Mouse (Mus musculus) lung, embryonic 16.5 days (tissue): ENCODE results near the gene Kdm4c. TPM values are rescaled to one million over a fixed set of nuclear protein-coding genes. Genes with fewer than 3 reads are reported as not detected.

Experiments
- ATAC-seq: fragments of 200-750 bp; cut with Nextera tagmentation; 2 replicates; pipeline ENCODE4 v1.8.0; 2017; ENCODE audit warnings: low read depth, mild to moderate bottlenecking, moderate library complexity
- H3K27ac ChIP-seq: fragments of 300-500 bp; sonication (generic); 2 replicates; pipeline ENCODE4 v1.5.1; 2014; ENCODE audit warnings: mild to moderate bottlenecking, control low read depth, low read length
- H3K27me3 ChIP-seq: fragments of 300-500 bp; sonication (generic); 2 replicates; pipeline ENCODE4 v1.6.1; 2014; ENCODE audit warnings: low read depth, low read length, mixed read lengths; ENCODE audit not compliant: control insufficient read depth, insufficient read depth
- H3K36me3 ChIP-seq: fragments of 300-500 bp; sonication (generic); 2 replicates; pipeline ENCODE4 v1.6.1; 2014; ENCODE audit warnings: low read length; ENCODE audit not compliant: control insufficient read depth, insufficient read depth
- H3K4me1 ChIP-seq: fragments of 300-500 bp; sonication (generic); replicated peaks from 2 replicates; pipeline ENCODE4 v1.6.1; 2014; ENCODE audit warnings: low read length, mixed read lengths; ENCODE audit not compliant: control insufficient read depth, insufficient read depth
- H3K4me2 ChIP-seq: fragments of 300-500 bp; sonication (generic); 2 replicates; pipeline ENCODE4 v1.6.1; 2014; ENCODE audit warnings: low read depth, low read length, control low read depth
- H3K4me3 ChIP-seq: fragments of 300-500 bp; sonication (generic); 2 replicates; pipeline ENCODE4 v1.5.1; 2014; ENCODE audit warnings: mild to moderate bottlenecking, low read length, control low read depth
- H3K9ac ChIP-seq: fragments of 300-500 bp; sonication (generic); 2 replicates; pipeline ENCODE4 v1.6.1; 2014; ENCODE audit warnings: low read length, control low read depth
- H3K9me3 ChIP-seq: fragments of 300-500 bp; sonication (generic); 2 replicates; pipeline ENCODE4 v1.6.1; 2016; ENCODE audit warnings: low read length; ENCODE audit not compliant: control insufficient read depth
- WGBS: fragments of 180-500 bp; shearing (Covaris S2); extraction: QIAGEN DNeasy Blood & Tissue Kit; methylation state at CpG from one replicate; pipeline ENCODE4 v1.1.7; 2014; 5-methylcytosine and 5-hydroxymethylcytosine counted together
- polyA plus RNA-seq: library from polyadenylated mRNA; unstranded; fragments of >200 nt; fragmentation: Nextera tagmentation; extraction: Ambion mirVana; gene quantifications from 2 replicates; pipeline ENCODE4 v1.2.1, GENCODE M21; 2015

Kdm4c gene
- polyA plus RNA-seq, 1 experiment from 2014 or later: 15.0 TPM

- WGBS: 87% methylated on average over 3 of the region's 3 CpGs
- ATAC-seq: no peak
- 0 out of 2 replicates have a peak, but pooled peaks cover 2% of the 10 kb centered on the region for H3K36me3 ChIP-seq
These were observed 45.6 kb downstream of the Kdm4c start for GRCm38 (mm10) chr4:74287851-74288250.

DNA sequence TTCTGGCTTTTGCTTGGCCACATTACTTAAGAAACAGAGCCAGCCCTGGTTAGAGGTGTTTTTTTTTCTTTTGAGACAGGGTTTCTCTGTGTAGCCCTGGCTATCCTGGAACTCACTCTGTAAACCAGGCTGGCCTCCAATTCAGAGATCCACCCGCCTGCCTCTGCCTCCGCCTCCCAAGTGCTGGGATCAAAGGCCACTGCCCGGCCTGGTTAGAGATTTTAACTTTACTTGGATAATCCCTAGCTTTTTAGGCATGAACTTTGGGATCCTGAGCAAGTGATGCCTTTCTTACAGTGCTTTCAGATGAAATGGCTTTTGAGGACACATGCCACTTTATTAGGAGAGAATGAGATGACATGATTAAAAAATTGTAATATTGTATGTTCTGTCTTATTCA, 52.4 kb downstream of the Kdm4c start:
- WGBS: 76% methylated on average over 3 of the region's 3 CpGs
- H3K27ac ChIP-seq: no peak overlapping the region
- H3K36me3 ChIP-seq: peaks cover 7% of the 10 kb centered on the region
- no peak for ATAC-seq
- H3K4me2 ChIP-seq: no peak overlapping the region
- no peaks in the 10 kb centered on the region for H3K27me3 ChIP-seq
- no peaks in the 10 kb centered on the region for H3K4me1 ChIP-seq
- H3K4me3 ChIP-seq: no peak overlapping the region
- no peak overlapping the region for H3K9ac ChIP-seq
- no peaks in the 10 kb centered on the region for H3K9me3 ChIP-seq

More at GRCm38 (mm10) chr4:74287851-74288250, 45.6 kb downstream of the Kdm4c start:
- Histone ChIP-seq H3K9me3 (no peaks in the 10 kb centered on the region), H3K27me3 (no peaks in the 10 kb centered on the region), H3K4me2 (no peak overlapping the region), H3K27ac (no peak overlapping the region), H3K4me1 (no peaks in the 10 kb centered on the region), H3K9ac (no peak overlapping the region), H3K4me3 (no peak overlapping the region)

- Histone ChIP-seq H3K4me1 (no peaks in the 10 kb centered on the region), H3K27ac (no peak overlapping the region), H3K9ac (no peak overlapping the region), H3K4me3 (no peak overlapping the region), H3K9me3 (no peaks in the 10 kb centered on the region), H3K4me2 (no peak overlapping the region), H3K36me3 (no peaks in the 10 kb centered on the region), H3K27me3 (no peaks in the 10 kb centered on the region)
- no peak for ATAC-seq
- WGBS: 84% methylated on average over 5 of the region's 5 CpGs
These were observed 63.2 kb downstream of the Kdm4c start for GRCm38 (mm10) chr4:74305315-74306105.

- no peaks in the 10 kb centered on the region for H3K4me1 ChIP-seq
These were observed 68.8 kb downstream of the Kdm4c start for GRCm38 (mm10) chr4:74311135-74311534.

GRCm38 (mm10) chr4:74312858-74313257, 70.6 kb downstream of the Kdm4c start:
- Histone ChIP-seq H3K4me1 (no peaks in the 10 kb centered on the region), H3K4me3 (no peak overlapping the region)

More at GRCm38 (mm10) chr4:74311135-74311534, 68.8 kb downstream of the Kdm4c start:
- H3K9me3 ChIP-seq: no peaks in the 10 kb centered on the region
- no peaks in the 10 kb centered on the region; the same call in none of the 2 replicates for H3K36me3 ChIP-seq
- no peak overlapping the region for H3K4me3 ChIP-seq
- no peaks in the 10 kb centered on the region for H3K27me3 ChIP-seq
- ATAC-seq: no peak
- no peak overlapping the region for H3K27ac ChIP-seq
- no peak overlapping the region for H3K9ac ChIP-seq
- H3K4me2 ChIP-seq: no peak overlapping the region
- 77% methylated on average over 5 of the region's 5 CpGs for WGBS

DNA sequence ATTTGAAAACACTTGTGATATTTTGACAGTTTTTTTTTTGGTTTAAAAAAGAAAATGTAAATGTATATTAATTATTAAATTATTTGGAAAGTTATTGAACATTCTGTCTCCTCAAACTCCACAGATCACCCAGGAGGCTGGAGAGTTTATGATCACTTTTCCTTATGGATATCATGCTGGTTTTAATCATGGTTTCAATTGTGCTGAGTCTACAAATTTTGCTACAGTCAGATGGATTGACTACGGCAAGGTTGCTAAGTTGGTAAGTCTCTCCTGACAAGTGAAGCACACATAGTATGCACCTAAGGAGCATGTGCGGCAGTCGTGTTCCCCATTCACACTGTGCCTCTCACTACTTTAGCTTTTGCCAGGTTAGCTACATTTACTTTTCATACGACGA, 73.1 kb downstream of the Kdm4c start:
- H3K4me2 ChIP-seq: no peak overlapping the region
- no peaks in the 10 kb centered on the region for H3K4me1 ChIP-seq
- H3K9me3 ChIP-seq: no peaks in the 10 kb centered on the region
- no peak overlapping the region for H3K27ac ChIP-seq
- H3K36me3 ChIP-seq: no peaks in the 10 kb centered on the region; the same call in none of the 2 replicates
- no peak overlapping the region for H3K4me3 ChIP-seq
- H3K9ac ChIP-seq: no peak overlapping the region
- ATAC-seq: no peak
- WGBS: 97% methylated on average over 5 of the region's 5 CpGs
- no peaks in the 10 kb centered on the region for H3K27me3 ChIP-seq

More at GRCm38 (mm10) chr4:74312858-74313257, 70.6 kb downstream of the Kdm4c start:
- H3K9me3 ChIP-seq: no peaks in the 10 kb centered on the region
- no peak overlapping the region for H3K9ac ChIP-seq
- WGBS: 88% methylated on average over 2 of the region's 2 CpGs
- H3K4me2 ChIP-seq: no peak overlapping the region
- H3K27me3 ChIP-seq: no peaks in the 10 kb centered on the region
- ATAC-seq: no peak
- no peak overlapping the region for H3K27ac ChIP-seq
- no peaks in the 10 kb centered on the region; the same call in none of the 2 replicates for H3K36me3 ChIP-seq

DNA sequence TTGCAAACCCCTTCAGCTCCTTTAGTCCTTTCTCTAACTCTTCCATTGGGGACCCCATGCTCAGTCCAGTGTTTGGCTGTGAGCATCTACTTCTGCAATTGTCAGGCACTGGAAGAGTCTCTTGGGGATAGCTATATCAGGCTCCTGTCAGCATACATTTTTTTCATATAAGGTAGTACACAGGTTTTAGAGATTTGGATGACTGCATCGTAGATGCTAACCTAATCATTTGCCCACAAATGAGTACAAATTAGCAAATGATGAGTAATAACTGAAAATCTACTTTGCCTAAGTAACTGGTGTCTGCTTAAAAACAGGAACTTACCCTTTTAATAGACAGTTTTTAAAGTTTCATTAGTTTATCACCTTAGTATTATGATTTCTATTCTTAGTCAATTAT, 77.0 kb downstream of the Kdm4c start:
- no peak overlapping the region for H3K9ac ChIP-seq

DNA sequence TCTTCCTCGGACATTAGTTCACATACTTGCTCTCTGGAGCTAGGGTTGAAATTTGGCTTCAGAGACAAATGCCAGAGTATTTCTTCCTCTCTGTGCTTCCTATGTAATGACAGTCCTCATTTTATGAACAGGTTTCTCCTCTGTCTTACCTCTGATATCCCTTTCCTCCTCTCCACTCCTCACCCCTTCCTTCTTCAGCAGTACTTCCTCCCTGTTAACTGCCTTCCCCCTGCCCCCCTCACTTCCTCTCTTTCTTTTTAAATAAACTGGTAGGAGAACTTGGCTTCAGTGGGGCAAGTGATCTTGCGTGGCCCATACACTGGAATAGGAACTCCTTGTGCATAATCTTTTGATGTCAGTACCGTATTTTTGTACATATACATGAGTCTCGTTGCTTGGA, 115.2 kb downstream of the Kdm4c start:
- Histone ChIP-seq H3K4me1 (no peaks in the 10 kb centered on the region), H3K4me3 (no peak overlapping the region), H3K9me3 (no peaks in the 10 kb centered on the region), H3K36me3 (peaks cover 11% of the 10 kb centered on the region), H3K9ac (no peak overlapping the region), H3K4me2 (no peak overlapping the region), H3K27ac (no peak overlapping the region), H3K27me3 (no peaks in the 10 kb centered on the region)
- no peak for ATAC-seq
- 84% methylated on average over 4 of the region's 4 CpGs for WGBS

More for the DNA sequence above, 77.0 kb downstream of the Kdm4c start:
- no peaks in the 10 kb centered on the region for H3K4me1 ChIP-seq
- no peaks in the 10 kb centered on the region; the same call in 1 of the 2 replicates for H3K36me3 ChIP-seq
- H3K4me3 ChIP-seq: no peak overlapping the region
- ATAC-seq: no peak
- no peak overlapping the region for H3K27ac ChIP-seq
- no peak overlapping the region for H3K4me2 ChIP-seq
- 96% methylated on average over 1 of the region's 1 CpGs for WGBS
- H3K27me3 ChIP-seq: no peaks in the 10 kb centered on the region
- no peaks in the 10 kb centered on the region for H3K9me3 ChIP-seq

DNA sequence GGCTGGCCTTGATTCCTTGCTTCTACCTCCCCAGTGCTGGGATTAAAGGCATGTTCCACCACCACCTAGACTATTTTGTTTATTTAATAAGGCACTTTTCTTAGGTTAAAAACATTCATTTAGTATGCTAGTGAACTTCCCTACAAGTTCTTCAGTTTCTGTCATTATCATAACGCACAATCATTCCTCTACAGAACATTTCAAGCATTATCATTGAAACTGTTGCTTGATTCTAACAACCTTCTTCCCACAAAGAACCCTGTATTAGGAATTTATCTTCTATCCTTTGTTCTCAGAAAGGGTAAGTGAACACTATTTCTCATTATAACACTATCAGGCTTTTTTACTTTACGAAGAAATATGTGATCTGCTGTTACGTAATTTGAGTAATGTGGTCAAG, 118.0 kb downstream of the Kdm4c start:
- 94% methylated on average over 3 of the region's 3 CpGs for WGBS
- no peak overlapping the region for H3K27ac ChIP-seq

More for the DNA sequence above, 118.0 kb downstream of the Kdm4c start:
- no peak for ATAC-seq
- Histone ChIP-seq H3K9me3 (no peaks in the 10 kb centered on the region), H3K9ac (no peak overlapping the region), H3K4me3 (no peak overlapping the region), H3K36me3 (peaks cover 9% of the 10 kb centered on the region), H3K27me3 (no peaks in the 10 kb centered on the region), H3K4me1 (no peaks in the 10 kb centered on the region), H3K4me2 (no peak overlapping the region)
